Mouse (Mus musculus) E14TG2a.4 (cell line): ENCODE measurements around the gene Cops3.

ENCODE experiments used
- H3K27me3 ChIP-seq: 2 replicates; pipeline ENCODE4 v1.6.1; 2014; ENCODE audit warnings: low read length, control low read depth; ENCODE audit not compliant: insufficient read depth
- H3K36me3 ChIP-seq: 2 replicates; pipeline ENCODE4 v1.6.1; 2014; ENCODE audit warnings: low read length, control low read depth; ENCODE audit not compliant: insufficient read depth
- H3K4me1 ChIP-seq: replicated peaks from 2 replicates; pipeline ENCODE4 v1.6.1; 2014; ENCODE audit warnings: low read depth, low read length, control low read depth
- H3K4me3 ChIP-seq: replicated peaks from 2 replicates; pipeline ENCODE4 v1.5.1; 2014; ENCODE audit warnings: mild to moderate bottlenecking, low read length
- H3K9me3 ChIP-seq: 2 replicates; pipeline ENCODE4 v1.6.1; 2014; ENCODE audit warnings: low read length, control low read depth
- CTCF ChIP-seq: conservative IDR thresholded peaks from 2 replicates; pipeline ENCODE4 v1.5.1; 2014; ENCODE audit warnings: low read length
- NANOG ChIP-seq: IDR thresholded peaks from 2 replicates; pipeline ENCODE4 v1.6.1; 2014; ENCODE audit warnings: borderline replicate concordance, low read length, mixed read lengths
- POU5F1 ChIP-seq: IDR thresholded peaks from 2 replicates; pipeline ENCODE4 v1.6.1; 2014; ENCODE audit warnings: low read length, borderline replicate concordance

Cops3 gene

GRCm38 (mm10) chr11:59769307-59769706 lies 70.3 kb downstream of the Cops3 start:
- no peaks in the 10 kb centered on the region for H3K27me3 ChIP-seq
- H3K36me3 ChIP-seq, result peaks cover 98% of the 10 kb centered on the region
- no peaks in the 10 kb centered on the region for H3K9me3 ChIP-seq
- H3K4me3 ChIP-seq, result no peak overlapping the region
- H3K4me1 ChIP-seq, result 0 out of 2 replicates have a peak, but pooled peaks cover 3% of the 10 kb centered on the region
- TF ChIP-seq NANOG (no peak), CTCF (no peak), POU5F1 (no peak)
